Mouse (Mus musculus) thymus, adult 2 months (tissue): ENCODE measurements around the gene Nelfb.

Source experiments
- CTCF ChIP-seq: fragments of 200-500 bp; IDR thresholded peaks from 2 replicates; pipeline ENCODE4 v1.5.1; 2012; ENCODE audit warnings: mild to moderate bottlenecking, control low read depth, low read length, moderate library complexity, borderline replicate concordance; ENCODE audit not compliant: control insufficient read depth, poor library complexity, insufficient read depth; ENCODE audit errors: extremely low read depth
- POLR2A ChIP-seq: fragments of 200-500 bp; IDR thresholded peaks from 2 replicates; pipeline ENCODE4 v1.6.1; 2012; ENCODE audit warnings: mild to moderate bottlenecking, low read length, control low read depth, moderate library complexity; ENCODE audit not compliant: control insufficient read depth, poor library complexity, insufficient read depth; ENCODE audit errors: extremely low read depth

GRCm38 (mm10) chr2:25194486-25195171 lies 16.7 kb downstream of the Nelfb start:
- TF ChIP-seq POLR2A (no peak), CTCF (no peak)
